Mouse (Mus musculus): Measurements from ENCODE around the gene Asphd1. TPM values are rescaled to one million over a fixed set of nuclear protein-coding genes. Genes with fewer than 3 reads are reported as not detected.
A peak's percentile ranks its signal among the peaks of the same experiment; 100 is the strongest.

Asphd1 gene
- polyA plus RNA-seq, 1 experiment from 2014 or later = 0.82 TPM

GRCm38 (mm10) chr7:126961095-126961494 is 11.7 kb upstream of the Asphd1 start:
- H3K4me3 ChIP-seq (ENCODE audit: low read depth, low read length) = no peak overlapping the region
- WGBS = 84% methylated on average over 5 of the region's 5 CpGs
- H3K36me3 ChIP-seq (ENCODE audit: control insufficient read depth, insufficient read depth, low read length) = no peaks in the 10 kb centered on the region
- H3K9me3 ChIP-seq (ENCODE audit: control insufficient read depth, low read length) = no peaks in the 10 kb centered on the region
- H3K9ac ChIP-seq (ENCODE audit: low read length) = no peak overlapping the region
- H3K4me1 ChIP-seq (ENCODE audit: control insufficient read depth, insufficient read depth, low read length) = no peaks in the 10 kb centered on the region
- H3K27me3 ChIP-seq (ENCODE audit: control insufficient read depth, insufficient read depth, low read length) = peaks cover 8% of the 10 kb centered on the region; the same call in 1 of the 2 replicates
- ATAC-seq (ENCODE audit: insufficient read depth, low FRiP score, low TSS enrichment) = no peak
- no peak overlapping the region for H3K27ac ChIP-seq (ENCODE audit: low read depth, low read length)
- no peak for DNase-seq (ENCODE audit: low spot score)
- H3K4me2 ChIP-seq (ENCODE audit: low read depth) = no peak overlapping the region

GRCm38 (mm10) chr7:126959780-126960179 is 10.4 kb upstream of the Asphd1 start:
- Histone ChIP-seq H3K4me1 (ENCODE audit: control insufficient read depth, insufficient read depth, low read length) (no peaks in the 10 kb centered on the region), H3K4me3 (ENCODE audit: low read depth, low read length) (no peak overlapping the region), H3K9me3 (ENCODE audit: control insufficient read depth, low read length) (no peaks in the 10 kb centered on the region), H3K4me2 (ENCODE audit: low read depth) (no peak overlapping the region), H3K36me3 (ENCODE audit: control insufficient read depth, insufficient read depth, low read length) (no peaks in the 10 kb centered on the region), H3K27ac (ENCODE audit: low read depth, low read length) (no peak overlapping the region), H3K9ac (ENCODE audit: low read length) (no peak overlapping the region), H3K27me3 (ENCODE audit: control insufficient read depth, insufficient read depth, low read length) (peaks cover 8% of the 10 kb centered on the region; the same call in 1 of the 2 replicates)
- no peak for DNase-seq (ENCODE audit: low spot score)
- WGBS = 66% methylated on average over 9 of the region's 9 CpGs
- no peak for ATAC-seq (ENCODE audit: insufficient read depth, low FRiP score, low TSS enrichment)

GRCm38 (mm10) chr7:126955125-126955524 is 5.7 kb upstream of the Asphd1 start:
- ATAC-seq (ENCODE audit: insufficient read depth, low FRiP score, low TSS enrichment) (no peak), DNase-seq (ENCODE audit: low spot score) (no peak)
- H3K27me3 ChIP-seq (ENCODE audit: control insufficient read depth, insufficient read depth, low read length) = peaks cover 11% of the 10 kb centered on the region; the same call in 1 of the 2 replicates
- no peaks in the 10 kb centered on the region for H3K36me3 ChIP-seq (ENCODE audit: control insufficient read depth, insufficient read depth, low read length)
- no peak overlapping the region for H3K4me3 ChIP-seq (ENCODE audit: low read depth, low read length)
- H3K4me2 ChIP-seq (ENCODE audit: low read depth) = no peak overlapping the region
- H3K9me3 ChIP-seq (ENCODE audit: control insufficient read depth, low read length) = no peaks in the 10 kb centered on the region
- no peak overlapping the region for H3K9ac ChIP-seq (ENCODE audit: low read length)
- peaks cover 5% of the 10 kb centered on the region; the same call in 1 of the 2 replicates for H3K4me1 ChIP-seq (ENCODE audit: control insufficient read depth, insufficient read depth, low read length)
- 73% methylated on average over 3 of the region's 3 CpGs for WGBS
- no peak overlapping the region for H3K27ac ChIP-seq (ENCODE audit: low read depth, low read length)

GRCm38 (mm10) chr7:126952646-126953045 is 3.3 kb upstream of the Asphd1 start:
- Histone ChIP-seq H3K27me3 (ENCODE audit: control insufficient read depth, insufficient read depth, low read length) (peaks cover 15% of the 10 kb centered on the region; the same call in 1 of the 2 replicates), H3K9ac (ENCODE audit: low read length) (no peak overlapping the region), H3K9me3 (ENCODE audit: control insufficient read depth, low read length) (no peaks in the 10 kb centered on the region), H3K27ac (ENCODE audit: low read depth, low read length) (no peak overlapping the region), H3K4me2 (ENCODE audit: low read depth) (peak overlapping the region; percentile 32), H3K36me3 (ENCODE audit: control insufficient read depth, insufficient read depth, low read length) (no peaks in the 10 kb centered on the region), H3K4me1 (ENCODE audit: control insufficient read depth, insufficient read depth, low read length) (peaks cover 11% of the 10 kb centered on the region), H3K4me3 (ENCODE audit: low read depth, low read length) (no peak overlapping the region)
- WGBS = 1% methylated on average over 6 of the region's 8 CpGs
- ATAC-seq (ENCODE audit: insufficient read depth, low FRiP score, low TSS enrichment) (no peak), DNase-seq (ENCODE audit: low spot score) (no peak)

GRCm38 (mm10) chr7:126951741-126952140 is 2.4 kb upstream of the Asphd1 start:
- no peak for ATAC-seq (ENCODE audit: insufficient read depth, low FRiP score, low TSS enrichment)
- H3K4me3 ChIP-seq (ENCODE audit: low read depth, low read length) = peak overlapping the region; percentile 45
- no peak for DNase-seq (ENCODE audit: low spot score)
- WGBS = 29% methylated on average over 4 of the region's 4 CpGs
- H3K36me3 ChIP-seq (ENCODE audit: control insufficient read depth, insufficient read depth, low read length) = no peaks in the 10 kb centered on the region
- no peaks in the 10 kb centered on the region for H3K9me3 ChIP-seq (ENCODE audit: control insufficient read depth, low read length)
- H3K9ac ChIP-seq (ENCODE audit: low read length) = peak overlapping the region; percentile 18; the same call in 1 of the 2 replicates
- H3K27me3 ChIP-seq (ENCODE audit: control insufficient read depth, insufficient read depth, low read length) = peaks cover 15% of the 10 kb centered on the region; the same call in 1 of the 2 replicates
- H3K4me2 ChIP-seq (ENCODE audit: low read depth) = peak overlapping the region; percentile 85
- H3K4me1 ChIP-seq (ENCODE audit: control insufficient read depth, insufficient read depth, low read length) = peaks cover 11% of the 10 kb centered on the region
- H3K27ac ChIP-seq (ENCODE audit: low read depth, low read length) = no peak overlapping the region

GRCm38 (mm10) chr7:126950647-126951615 is 1.5 kb upstream of the Asphd1 start:
- Histone ChIP-seq H3K4me1 (ENCODE audit: control insufficient read depth, insufficient read depth, low read length) (peaks cover 11% of the 10 kb centered on the region), H3K4me3 (ENCODE audit: low read depth, low read length) (peak overlapping the region; percentile 45), H3K9me3 (ENCODE audit: control insufficient read depth, low read length) (no peaks in the 10 kb centered on the region), H3K27me3 (ENCODE audit: control insufficient read depth, insufficient read depth, low read length) (peaks cover 15% of the 10 kb centered on the region; the same call in 1 of the 2 replicates), H3K36me3 (ENCODE audit: control insufficient read depth, insufficient read depth, low read length) (no peaks in the 10 kb centered on the region), H3K9ac (ENCODE audit: low read length) (peak overlapping the region; percentile 18; the same call in 1 of the 2 replicates), H3K27ac (ENCODE audit: low read depth, low read length) (no peak overlapping the region), H3K4me2 (ENCODE audit: low read depth) (peak overlapping the region; percentile 85)
- ATAC-seq (ENCODE audit: insufficient read depth, low FRiP score, low TSS enrichment) (peak; percentile 28; the same call in 1 of the 2 replicates), DNase-seq (ENCODE audit: low spot score) (no peak)
- WGBS = 7% methylated on average over 26 of the region's 26 CpGs

- H3K4me3 ChIP-seq (ENCODE audit: low read depth, low read length) = peak within 1 kb of the TSS; percentile 45
- H3K27me3 ChIP-seq (ENCODE audit: control insufficient read depth, insufficient read depth, low read length) = peaks cover 15% of the 10 kb centered on the region; the same call in 1 of the 2 replicates
- DNase-seq (ENCODE audit: low spot score) = peak; percentile 92
- under 1% methylated on average over 39 of the region's 42 CpGs for WGBS
- H3K27ac ChIP-seq (ENCODE audit: low read depth, low read length) = peak within 1 kb of the TSS; percentile 63
- ATAC-seq (ENCODE audit: insufficient read depth, low FRiP score, low TSS enrichment) = peak; percentile 88
- H3K4me1 ChIP-seq (ENCODE audit: control insufficient read depth, insufficient read depth, low read length) = peaks cover 11% of the 10 kb centered on the region
- peak within 1 kb of the TSS; percentile 56 for H3K9ac ChIP-seq (ENCODE audit: low read length)
- H3K9me3 ChIP-seq (ENCODE audit: control insufficient read depth, low read length) = no peaks in the 10 kb centered on the region
- H3K4me2 ChIP-seq (ENCODE audit: low read depth) = peak within 1 kb of the TSS; percentile 85
- H3K36me3 ChIP-seq (ENCODE audit: control insufficient read depth, insufficient read depth, low read length) = no peaks in the 10 kb centered on the region
Observed at GRCm38 (mm10) chr7:126949793-126950646, 638 bp upstream of the Asphd1 start, which contains the start of gene Sez6l2. Gene Sez6l2 (plus strand): TSS chr7:126950563.

GRCm38 (mm10) chr7:126948626-126949025 is 756 bp downstream of the Asphd1 start:
- H3K4me1 ChIP-seq (ENCODE audit: control insufficient read depth, insufficient read depth, low read length) = peaks cover 11% of the 10 kb centered on the region
- ATAC-seq (ENCODE audit: insufficient read depth, low FRiP score, low TSS enrichment) (no peak), DNase-seq (ENCODE audit: low spot score) (no peak)
- H3K9me3 ChIP-seq (ENCODE audit: control insufficient read depth, low read length) = no peaks in the 10 kb centered on the region
- no peaks in the 10 kb centered on the region for H3K36me3 ChIP-seq (ENCODE audit: control insufficient read depth, insufficient read depth, low read length)
- peak overlapping the region; percentile 54; the same call in 1 of the 2 replicates for H3K27ac ChIP-seq (ENCODE audit: low read depth, low read length)
- peaks cover 15% of the 10 kb centered on the region; the same call in 1 of the 2 replicates for H3K27me3 ChIP-seq (ENCODE audit: control insufficient read depth, insufficient read depth, low read length)
- H3K4me2 ChIP-seq (ENCODE audit: low read depth) = peak overlapping the region; percentile 85
- H3K4me3 ChIP-seq (ENCODE audit: low read depth, low read length) = peak overlapping the region; percentile 45; the same call in 1 of the 2 replicates
- H3K9ac ChIP-seq (ENCODE audit: low read length) = 0 out of 2 replicates have a peak overlapping the region, but pooled peaks have one; percentile 18
- WGBS = 74% methylated on average over 10 of the region's 10 CpGs

Data from neural tube, embryonic 11.5 days (tissue).